Mouse (Mus musculus): Measurements from ENCODE around the gene Strn4.
A peak's percentile ranks its signal among the peaks of the same experiment; 100 is the strongest.

Strn4 gene

DNA sequence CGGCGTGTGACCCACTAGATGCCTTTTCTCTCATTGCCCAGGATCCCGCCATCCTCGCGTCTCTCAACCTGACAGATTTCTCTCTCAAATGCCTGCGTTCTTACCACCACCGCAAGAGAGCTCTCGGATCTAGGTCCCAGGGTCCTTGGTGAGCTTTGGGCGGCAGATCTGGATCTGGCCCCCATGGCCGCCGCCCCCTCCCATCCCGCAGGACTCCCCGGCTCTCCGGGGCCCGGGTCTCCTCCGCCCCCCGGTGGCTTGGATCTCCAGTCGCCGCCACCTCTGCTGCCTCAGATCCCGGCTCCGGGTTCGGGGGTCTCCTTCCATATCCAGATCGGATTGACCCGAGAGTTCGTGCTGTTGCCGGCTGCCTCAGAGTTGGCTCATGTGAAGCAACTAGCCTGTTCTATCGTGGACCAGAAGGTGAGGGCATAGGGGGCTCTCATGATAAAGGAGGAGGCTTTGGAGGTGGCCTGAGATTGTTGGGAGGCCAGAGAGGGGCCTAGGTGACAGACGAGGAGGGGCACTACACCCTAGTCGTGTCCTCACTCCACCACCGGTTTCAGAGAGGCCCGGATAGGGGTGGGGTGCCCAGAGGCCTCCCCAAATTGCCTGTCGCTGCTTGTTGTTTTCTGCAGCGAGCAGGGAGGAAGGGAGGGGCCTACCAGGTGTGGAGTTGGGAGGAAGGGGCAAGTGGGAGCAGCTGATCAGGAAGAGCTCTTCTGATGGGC is 27.9 kb downstream of the Strn4 start:
- no peak for DNase-seq

DNA sequence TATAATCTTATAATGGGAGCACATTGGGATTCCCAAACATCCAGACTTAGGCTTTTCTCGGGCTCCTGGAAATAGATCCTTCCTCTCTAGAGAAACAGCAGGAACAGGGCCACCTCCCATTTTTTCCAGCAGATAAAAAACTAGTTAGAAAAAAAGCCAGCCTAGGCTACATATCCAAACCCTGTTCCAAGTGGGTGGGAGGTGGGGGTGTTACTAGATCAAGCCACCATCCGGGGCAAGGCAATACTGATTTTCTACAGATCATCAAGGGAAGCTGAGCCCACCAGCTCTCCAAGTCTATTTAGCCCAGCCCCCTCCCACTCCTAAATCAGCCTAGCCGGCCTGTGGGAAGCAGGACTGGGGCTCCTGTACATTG is 29.0 kb downstream of the Strn4 start:
- DNase-seq, result no peak

DNA sequence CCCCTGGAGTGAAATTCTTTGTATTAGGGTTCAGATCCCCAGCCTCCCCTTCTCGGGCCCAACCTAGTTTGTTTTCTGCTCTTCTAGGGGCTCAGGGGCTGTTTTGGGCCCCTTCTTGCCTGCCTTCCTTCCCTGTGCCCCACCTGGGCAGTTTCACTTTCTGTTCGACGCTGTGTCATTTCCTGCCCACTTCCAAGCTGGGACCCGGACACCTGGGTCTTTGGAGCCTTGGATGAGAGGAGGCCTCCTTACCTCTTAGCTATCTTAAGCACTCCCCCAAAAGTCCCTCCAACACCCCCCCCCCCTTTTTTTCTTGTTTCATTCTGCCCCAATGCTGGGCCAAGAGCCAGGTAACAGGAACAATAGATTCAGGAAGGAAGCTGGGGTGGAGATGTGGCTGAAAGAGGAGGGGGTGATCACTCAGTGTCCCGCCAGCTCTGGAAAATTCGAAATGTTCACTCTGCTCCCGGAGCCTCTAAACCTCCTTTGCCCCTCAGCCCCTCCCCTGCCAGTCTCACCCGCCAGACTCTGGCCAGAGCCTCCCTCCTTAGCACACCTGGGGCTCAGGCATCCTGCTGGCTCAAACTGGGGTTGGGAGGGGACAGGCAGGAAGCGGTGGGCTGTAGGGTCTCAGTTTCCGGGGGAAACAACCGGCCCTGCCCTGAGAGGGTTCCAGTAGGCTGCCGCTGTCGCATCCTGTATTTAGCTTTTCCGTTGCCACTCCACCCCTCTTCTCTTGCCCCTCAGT is 29.6 kb downstream of the Strn4 start:
- DNase-seq, result no peak

DNA sequence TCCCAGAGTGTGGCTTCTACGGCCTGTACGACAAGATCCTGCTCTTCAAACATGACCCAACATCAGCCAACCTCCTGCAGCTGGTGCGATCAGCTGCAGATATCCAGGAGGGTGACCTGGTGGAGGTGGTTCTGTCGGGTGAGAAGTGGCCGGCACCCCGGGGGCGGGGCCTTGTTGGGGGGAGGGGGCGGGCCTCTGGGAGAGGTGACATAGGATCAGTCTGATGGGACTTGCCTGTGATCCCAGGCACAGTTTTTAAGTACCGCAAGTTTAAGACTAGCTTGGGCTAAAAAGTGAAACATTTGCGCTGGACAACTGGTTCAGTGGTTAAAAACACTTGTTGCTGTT is 30.1 kb downstream of the Strn4 start:
- no peak for DNase-seq

DNA sequence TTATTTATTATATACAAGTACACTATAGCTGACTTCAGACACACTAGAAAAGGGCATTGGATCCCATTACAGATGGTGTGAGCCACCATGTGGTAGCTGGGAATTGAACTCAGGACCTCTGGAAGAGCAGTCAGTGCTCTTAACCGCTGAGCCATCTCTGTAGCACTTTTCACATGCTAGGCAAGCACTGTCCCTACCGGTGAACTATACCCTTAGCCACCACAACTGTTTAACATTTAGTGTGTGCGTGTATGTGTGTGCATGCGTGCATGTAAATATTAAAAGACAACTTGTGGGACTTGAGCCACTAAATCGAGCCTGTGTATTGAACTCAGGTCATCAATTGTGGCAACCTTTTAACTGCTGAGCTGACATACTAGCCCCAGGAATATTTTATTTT is 31.1 kb downstream of the Strn4 start:
- DNase-seq, result no peak

DNA sequence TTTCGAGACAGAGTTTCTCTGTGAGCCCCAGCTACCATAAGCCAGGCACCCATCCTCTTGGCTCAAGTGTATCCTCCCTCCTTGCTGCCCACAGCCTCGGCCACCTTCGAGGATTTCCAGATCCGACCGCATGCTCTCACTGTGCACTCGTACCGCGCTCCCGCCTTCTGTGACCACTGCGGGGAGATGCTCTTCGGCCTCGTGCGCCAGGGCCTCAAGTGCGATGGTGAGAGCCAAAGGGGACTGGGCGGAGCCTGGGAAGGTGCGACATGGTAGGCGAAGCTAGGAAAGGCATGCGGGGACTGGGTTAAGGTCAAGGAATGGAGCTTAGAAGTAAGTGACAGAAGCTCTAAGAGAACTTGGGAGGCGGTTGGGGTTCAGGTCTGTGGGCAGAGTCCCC is 31.8 kb downstream of the Strn4 start:
- no peak for DNase-seq

DNA sequence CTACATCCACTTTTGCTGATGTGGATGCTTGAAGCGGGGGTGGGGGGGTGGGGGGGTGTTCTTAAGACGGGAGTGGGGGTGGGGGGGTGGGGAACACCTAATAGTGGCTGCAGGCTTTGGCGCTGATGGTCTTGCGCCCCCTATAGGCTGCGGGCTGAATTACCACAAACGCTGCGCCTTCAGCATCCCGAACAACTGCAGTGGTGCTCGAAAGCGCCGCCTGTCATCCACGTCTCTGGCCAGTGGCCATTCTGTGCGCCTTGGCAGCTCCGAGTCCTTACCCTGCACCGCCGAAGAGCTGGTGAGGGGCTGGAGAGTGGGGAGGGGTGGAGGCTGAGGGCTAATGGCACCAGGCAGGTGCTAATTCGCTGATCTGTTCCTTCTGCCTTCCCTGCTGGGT is 32.9 kb downstream of the Strn4 start:
- peak; percentile 82 for DNase-seq

DNA sequence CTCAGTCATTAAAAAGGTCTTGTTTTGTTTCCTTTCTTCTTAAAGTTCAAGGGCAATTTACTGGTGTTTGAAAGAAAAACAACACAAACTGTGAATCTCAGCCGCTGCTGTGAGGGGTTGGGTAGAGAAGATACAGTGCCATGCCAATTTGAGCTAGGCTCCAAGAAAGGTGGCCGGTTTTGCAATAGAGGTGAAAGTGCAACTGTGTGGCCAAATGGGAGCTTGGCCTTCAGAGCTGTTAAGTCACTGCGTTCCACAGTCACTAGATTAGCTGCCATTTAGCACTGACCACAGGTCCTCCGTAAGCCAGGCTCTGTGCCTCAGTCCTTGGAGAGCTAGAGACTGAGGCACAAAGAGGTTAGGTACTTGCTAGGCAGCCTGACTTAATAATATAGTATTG is 35.9 kb downstream of the Strn4 start:
- DNase-seq, result no peak

DNA sequence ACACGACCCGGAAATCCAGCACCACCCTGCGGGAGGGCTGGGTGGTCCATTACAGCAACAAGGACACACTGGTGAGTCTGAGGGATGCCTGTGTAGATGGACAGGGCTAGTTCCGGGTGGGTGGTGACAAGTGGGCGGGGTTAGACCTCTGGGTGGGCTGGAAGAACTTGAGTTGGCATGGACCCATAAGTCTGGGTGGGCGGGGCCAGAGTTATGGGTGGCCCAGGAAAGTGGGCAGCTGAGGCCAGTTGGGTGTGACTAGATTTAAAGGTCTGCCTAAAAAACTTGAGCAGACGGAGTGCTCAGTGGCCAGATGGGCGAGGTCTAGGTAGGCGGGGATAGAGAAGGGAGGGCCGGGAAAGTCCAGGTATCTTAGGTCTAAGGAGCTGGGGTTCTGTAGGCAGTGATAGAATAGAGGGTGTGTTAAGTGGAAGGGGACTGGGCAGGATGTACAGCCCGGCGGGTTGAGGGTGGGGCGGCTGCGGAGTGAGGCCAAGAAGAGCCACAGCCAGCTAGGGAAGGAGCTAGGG is 37.7 kb downstream of the Strn4 start:
- no peak for DNase-seq

DNA sequence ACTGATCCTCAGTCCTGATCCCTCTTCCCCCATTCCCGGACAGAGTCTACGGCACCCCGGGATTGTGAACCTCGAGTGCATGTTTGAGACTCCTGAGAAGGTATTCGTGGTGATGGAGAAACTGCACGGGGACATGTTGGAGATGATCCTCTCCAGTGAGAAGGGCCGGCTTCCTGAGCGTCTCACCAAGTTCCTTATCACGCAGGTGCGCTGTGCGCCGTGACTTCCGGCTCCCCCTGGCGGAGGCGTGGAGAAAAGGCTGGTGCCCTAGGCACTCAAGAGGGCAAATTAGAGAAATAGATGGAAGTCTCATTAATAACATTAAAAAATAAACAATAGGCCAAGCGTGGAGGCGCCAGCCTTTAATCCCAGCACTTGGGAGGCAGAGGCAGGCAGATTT is 42.6 kb downstream of the Strn4 start:
- DNase-seq, result peak; percentile 63

DNA sequence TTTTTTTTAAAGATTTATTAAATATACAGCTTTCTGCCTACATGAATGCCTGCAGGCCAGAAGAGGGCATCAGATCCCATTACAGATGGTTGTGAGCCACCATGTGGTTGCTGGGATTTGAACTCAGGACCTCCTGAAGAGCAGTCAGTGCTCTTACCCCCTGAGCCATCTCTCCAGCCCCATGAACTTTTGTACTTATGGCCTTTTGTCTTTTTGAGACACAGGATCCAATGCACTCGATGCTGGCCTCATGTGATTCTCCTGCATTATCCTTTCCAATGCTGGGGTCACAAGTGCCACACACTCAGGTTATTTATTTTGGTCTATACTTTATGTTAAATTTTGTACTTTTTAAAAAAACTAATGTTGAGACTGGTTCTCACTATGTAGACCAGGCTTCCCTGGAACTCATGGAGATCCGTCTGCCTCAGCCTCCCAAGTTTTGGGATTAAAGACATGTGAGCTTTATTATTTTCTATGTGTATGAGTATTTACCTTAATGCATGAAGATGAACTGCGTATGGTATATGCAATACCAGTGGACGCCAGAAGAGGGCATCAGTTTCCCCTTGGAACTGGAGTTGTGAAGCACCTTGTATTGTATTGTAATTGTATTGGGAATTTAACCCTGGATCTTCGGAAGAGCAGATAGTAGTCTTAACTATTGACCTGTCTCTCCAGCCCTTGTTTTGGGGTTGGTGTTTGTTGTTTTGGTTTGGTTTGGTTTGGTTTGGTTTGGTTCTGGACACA is 44.4 kb downstream of the Strn4 start:
- DNase-seq, result peak; percentile 77

DNA sequence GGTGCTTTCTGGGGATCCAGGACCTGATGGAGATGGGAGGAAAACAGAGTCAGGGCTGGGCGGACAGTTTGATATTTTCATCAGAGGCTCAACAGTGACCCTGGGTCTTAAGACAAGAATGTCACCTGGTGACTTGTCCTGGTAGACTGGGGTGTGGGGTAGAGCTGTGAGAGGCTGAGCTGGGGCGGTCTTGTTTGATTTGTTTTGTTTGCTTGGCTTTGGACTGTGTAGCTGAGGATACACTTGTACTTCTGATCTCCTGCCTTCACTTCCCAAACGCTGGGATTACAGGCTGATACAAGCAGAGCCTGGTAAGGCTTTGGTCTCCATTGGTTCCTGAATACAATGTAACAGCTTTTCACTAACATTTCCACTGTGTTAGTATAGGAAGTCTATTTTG is 51.8 kb downstream of the Strn4 start:
- DNase-seq, result no peak

DNA sequence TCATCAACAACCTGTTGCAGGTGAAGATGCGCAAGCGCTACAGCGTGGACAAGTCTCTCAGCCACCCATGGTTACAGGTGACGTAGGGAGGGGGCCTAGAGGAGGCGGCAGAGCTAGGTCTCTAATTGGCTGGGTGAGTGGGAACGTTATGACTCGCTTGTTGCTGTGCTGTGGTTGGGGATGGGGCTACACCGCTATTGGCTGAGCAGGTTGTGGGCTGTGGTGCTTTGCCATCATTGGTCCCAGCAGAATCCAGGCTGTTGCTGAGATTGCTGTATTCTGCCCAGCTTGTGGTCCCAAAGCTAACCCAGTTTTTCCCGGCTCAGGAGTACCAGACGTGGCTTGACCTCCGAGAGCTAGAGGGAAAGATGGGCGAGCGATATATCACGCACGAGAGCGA is 53.8 kb downstream of the Strn4 start:
- DNase-seq, result peak; percentile 98

DNA sequence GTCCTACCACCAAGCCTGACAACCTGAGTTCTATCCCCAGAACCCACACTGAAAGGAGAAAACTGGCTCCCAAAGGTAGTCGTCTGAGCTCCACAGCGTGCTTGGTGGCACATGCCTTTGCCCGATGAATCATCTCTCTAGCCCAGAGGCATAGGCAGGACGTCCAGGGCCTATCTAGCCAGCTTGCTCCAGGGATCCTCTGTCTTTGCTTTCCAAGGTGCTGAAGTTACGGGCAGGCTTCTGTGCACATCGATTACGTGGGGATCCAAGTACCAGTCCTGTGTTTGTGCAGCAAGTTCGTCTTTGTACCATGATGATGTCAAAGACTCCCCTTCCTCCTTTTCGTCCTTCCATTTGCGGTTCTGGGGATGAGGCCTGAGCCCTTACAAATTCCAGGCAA is 55.9 kb downstream of the Strn4 start:
- no peak for DNase-seq

DNA sequence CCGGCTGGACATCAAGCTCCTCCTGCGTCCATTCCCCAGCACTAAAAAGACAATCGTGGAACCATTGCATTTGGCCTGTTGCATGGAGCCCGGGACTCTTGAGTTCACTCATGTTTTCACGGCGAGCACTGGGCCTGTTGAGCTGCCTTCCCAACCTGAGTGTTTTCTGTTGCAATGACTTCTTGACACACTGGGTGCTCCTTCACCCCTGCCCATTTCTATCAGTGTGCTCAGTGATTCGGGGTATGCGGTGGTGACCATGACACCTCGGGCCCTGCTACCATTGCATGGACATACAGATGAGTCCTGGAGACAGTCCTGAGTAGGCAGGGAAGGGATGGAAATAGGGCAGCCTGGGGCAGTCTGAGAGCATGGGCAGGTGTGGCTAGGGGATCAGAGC is 56.8 kb downstream of the Strn4 start:
- DNase-seq, result peak; percentile 45

DNA sequence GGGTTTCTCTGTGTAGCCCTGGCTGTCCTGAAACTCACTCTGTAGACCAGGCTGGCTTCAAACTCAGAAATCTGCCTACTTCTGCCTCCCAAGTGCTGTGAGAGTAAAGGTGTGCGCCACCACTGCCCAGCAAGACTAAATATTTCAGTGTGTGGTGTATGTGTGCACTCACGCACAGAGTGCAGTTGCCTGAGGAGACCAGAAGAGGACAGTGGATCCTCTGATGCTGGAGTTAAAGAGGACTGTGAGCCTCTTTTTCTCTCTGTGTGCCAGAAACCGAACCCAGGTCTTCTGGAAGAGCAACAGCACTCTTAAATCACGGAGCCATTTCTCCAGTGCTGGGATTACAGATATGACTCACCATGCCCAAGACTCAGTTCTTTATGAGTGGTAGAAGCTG is 57.7 kb downstream of the Strn4 start:
- DNase-seq, result peak; percentile 62

DNA sequence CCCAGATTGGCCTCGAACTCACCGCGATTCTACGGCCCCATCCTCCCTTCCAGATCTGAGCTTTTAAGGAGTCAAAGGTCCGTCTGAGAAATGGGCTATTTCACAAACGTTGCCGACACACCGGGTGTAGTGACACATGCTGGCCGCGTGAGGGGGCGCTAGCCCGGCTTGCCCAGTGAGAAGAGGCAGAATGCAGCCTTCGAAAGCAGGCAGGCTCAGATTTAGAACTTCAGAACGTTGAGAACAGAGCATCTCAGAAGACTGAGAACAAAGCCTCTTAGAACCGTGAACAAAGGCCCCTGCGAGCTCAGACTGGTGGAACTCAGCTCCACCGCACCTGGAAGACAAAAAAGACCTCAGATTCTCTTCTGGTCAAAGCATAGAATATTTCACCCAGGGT is 58.5 kb downstream of the Strn4 start:
- peak; percentile 86 for DNase-seq

DNA sequence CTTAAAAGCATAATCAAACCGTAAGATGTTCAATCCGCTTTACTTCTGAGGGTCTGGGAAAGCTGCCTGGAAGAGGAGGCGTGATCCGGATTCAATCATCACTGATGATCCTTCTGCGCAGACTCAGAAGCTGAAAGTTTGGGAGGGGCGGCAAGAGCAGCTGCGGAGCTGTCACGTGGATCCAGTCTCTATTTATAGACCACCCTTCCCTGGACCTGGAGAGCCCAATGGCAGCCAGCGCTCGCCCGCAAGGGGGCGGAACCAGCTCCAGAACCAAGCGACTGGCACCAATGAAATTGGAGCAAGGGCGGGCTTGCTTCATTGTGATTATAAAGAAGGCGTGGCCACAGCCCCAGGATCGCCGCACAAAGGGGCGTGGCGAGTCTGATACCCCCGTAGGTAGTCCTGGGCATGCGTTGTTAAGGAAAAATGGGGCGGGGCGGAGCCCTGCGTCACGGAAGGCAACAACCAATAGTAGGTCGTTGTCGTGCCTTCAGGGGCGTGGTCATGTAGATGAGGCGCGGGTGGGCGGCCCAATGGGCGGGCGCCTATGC is 59.1 kb downstream of the Strn4 start:
- peak; percentile 100 for DNase-seq

DNA sequence AGATGAGACGGTGACA is 59.4 kb downstream of the Strn4 start, which contains the start of gene Dact3:
Gene Dact3, plus strand, starts transcription at position 8 of the 16 bp plus-strand sequence.
- DNase-seq, result no peak

DNA sequence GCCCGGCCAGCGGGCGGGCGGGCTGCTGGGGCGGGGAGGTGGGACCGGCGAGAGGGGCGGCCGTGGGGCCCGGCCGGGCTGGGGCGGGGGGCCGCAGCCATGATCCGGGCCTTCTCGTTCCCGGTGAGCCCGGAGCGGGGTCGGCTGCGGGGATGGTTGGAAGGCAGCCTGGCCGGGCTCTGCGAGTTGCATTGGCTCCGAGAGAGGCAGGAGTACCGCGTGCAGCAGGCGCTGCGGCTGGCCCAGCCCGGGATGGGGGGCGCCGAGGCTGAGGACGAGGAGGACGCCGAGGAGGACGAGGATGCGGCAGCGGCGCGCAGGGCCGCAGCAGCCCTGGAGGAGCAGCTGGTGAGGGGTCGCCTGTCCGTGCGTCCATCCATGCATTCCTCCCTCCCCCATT is 59.6 kb downstream of the Strn4 start:
- no peak for DNase-seq

DNA sequence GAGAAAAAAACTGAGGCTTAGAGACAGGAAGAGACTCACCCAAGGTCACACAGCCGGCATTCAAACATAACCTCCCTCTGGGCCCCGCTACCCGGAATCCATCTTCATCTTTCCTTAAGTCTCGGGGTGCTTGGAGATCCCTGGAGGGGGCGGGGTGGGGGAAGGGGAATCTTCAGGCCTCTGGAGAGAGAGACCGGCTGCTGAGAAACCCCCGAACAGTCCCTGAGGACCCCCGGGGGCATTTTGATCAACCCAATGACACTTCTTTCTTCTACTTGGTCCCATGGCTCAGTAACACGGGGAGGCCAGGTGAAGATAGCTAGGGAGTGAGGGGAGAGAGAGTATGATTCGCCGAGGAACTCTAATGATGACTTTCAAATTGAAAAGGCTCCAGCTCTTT is 60.3 kb downstream of the Strn4 start:
- no peak for DNase-seq

DNA sequence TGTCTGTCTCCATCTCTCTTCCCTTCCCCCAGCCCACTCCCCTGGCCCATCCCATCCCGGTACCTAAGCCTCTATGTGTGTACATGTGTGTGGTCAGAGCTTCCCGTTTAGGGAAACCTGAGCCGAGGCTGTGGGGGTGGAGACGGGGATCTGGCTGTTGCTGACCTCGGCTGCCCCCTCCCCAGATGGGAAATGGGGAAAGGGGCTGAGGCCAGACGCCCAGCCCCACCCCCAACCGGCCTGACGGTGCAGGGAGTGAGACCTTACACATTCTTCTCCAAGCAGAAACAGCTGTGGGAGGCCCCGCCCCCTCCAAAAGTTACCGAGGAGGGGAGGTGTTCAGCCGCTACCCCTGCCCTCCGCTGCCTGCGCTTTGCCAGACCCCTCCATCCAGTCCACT is 60.9 kb downstream of the Strn4 start:
- DNase-seq, result peak; percentile 71

DNA sequence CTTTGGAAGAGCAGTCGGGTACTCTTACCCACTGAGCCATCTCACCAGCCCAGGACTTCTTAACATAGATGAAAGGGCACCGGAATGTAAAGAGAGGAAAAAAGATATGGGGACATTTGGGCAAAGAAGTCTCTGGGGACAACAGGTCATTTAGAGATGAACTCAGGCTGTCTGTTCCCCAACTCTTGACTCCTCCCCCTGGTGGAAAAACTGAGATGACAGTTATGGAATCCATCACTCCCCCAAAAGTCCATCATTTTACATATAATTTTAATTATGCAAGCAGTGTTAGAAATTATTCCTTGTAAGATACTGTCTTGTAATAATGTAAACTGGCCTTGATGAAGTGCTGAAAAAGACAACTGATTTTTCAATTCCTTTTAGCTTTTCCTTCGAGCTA is 62.0 kb downstream of the Strn4 start:
- peak; percentile 52 for DNase-seq

DNA sequence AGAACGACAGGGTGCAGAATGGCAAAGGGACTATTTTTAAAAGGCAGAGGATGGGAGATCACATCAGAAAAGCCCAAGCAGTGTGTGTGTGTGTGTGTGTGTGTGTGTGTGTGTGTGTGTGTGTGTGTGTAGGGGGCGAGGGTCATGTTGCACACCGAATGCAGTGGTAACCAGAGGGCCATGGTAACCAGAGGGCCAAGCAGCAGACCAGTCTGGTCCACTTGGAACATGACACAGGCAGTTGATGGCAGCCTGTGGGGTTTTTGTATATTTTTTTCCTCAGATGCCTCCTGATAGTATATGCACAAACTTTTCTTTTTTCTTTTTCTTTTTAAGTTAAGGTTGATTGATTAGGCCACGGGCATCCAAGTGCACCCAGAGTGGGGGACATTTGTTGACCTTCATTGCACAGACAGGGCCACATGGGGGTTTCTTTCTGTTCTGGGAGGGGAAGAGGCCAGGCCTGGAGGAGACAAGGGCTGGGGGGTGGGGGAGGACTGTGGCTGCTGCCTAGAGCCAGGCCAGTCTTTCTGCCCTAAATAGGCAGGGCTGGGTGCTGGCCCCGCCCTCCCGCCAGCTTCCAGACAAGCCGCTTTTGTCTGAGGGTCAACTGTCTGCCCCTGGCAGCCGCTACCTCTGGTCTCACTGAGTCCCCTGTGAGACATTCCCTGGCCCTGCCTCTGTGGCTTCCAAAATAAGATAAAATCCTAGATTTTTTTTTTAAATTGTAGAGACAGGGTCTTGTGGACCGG is 64.3 kb downstream of the Strn4 start:
- no peak for DNase-seq
